Mouse (Mus musculus): ENCODE data around the gene Slc22a6. TPM values are rescaled to one million over a fixed set of nuclear protein-coding genes. Genes with fewer than 3 reads are reported as not detected.

The Slc22a6 gene
- total RNA-seq (2023) = not detected

GRCm38 (mm10) chr19:8617904-8618303 is at the start of gene Slc22a6:
TSS of gene Slc22a6 (plus strand) at chr19:8618039.

GRCm38 (mm10) chr19:8590954-8591353 is 26.9 kb upstream of the Slc22a6 start, which contains the start of gene Slc22a8:
TSS of gene Slc22a8 (plus strand) at chr19:8591254.

GRCm38 (mm10) chr19:8663360-8663839 is 45.6 kb downstream of the Slc22a6 start, which contains the start of gene Chrm1:
TSS of gene Chrm1 (plus strand) at chr19:8663789.

Other genes with a start within 250 kb of the Slc22a6 start
- gene Slc22a30, start 212.9 kb upstream of the Slc22a6 start, total RNA-seq (2023) = not detected
- not detected for gene Slc22a8, start 26.8 kb upstream of the Slc22a6 start, total RNA-seq (2023)
- gene Chrm1, start 45.8 kb downstream of the Slc22a6 start, total RNA-seq (2023) = not detected
- 222 TPM for gene Slc3a2, start 105.3 kb downstream of the Slc22a6 start, total RNA-seq (2023)
- 116 TPM for gene Wdr74, start 117.8 kb downstream of the Slc22a6 start, total RNA-seq (2023)
- 10.2 TPM for gene 1700092M07Rik, start 122.7 kb downstream of the Slc22a6 start, total RNA-seq (2023)
- 221 TPM for gene Stx5a, start 123.4 kb downstream of the Slc22a6 start, total RNA-seq (2023)
- gene Nxf1, start 139.0 kb downstream of the Slc22a6 start, total RNA-seq (2023) = 393 TPM
- gene Tmem223, start 153.0 kb downstream of the Slc22a6 start, total RNA-seq (2023) = 39.0 TPM
- 75.2 TPM for gene Tmem179b, start 156.4 kb downstream of the Slc22a6 start, total RNA-seq (2023)
- gene Taf6l, start 168.4 kb downstream of the Slc22a6 start, total RNA-seq (2023) = 10.3 TPM
- 59.8 TPM for gene Polr2g, start 180.5 kb downstream of the Slc22a6 start, total RNA-seq (2023)
- gene Zbtb3, start 184.5 kb downstream of the Slc22a6 start, total RNA-seq (2023) = 0.58 TPM
- 22.9 TPM for gene Ttc9c, start 201.3 kb downstream of the Slc22a6 start, total RNA-seq (2023)
- 99.6 TPM for gene Hnrnpul2, start 202.0 kb downstream of the Slc22a6 start, total RNA-seq (2023)
- gene AC129217.1, start 211.7 kb downstream of the Slc22a6 start, total RNA-seq (2023) = 16.8 TPM
- gene Bscl2, start 219.4 kb downstream of the Slc22a6 start, total RNA-seq (2023) = 41.8 TPM
- not detected for gene Gng3, start 221.2 kb downstream of the Slc22a6 start, total RNA-seq (2023)
- 0.61 TPM for gene Lrrn4cl, start 232.7 kb downstream of the Slc22a6 start, total RNA-seq (2023)

Data from CD8-positive naive resting alpha-beta T cell, adult 57 days (primary cell).